ENCODE assay signal across 29 mouse cellular contexts in genomic region chr14:85204069-85204468, GRCm38 (mm10).
DNase-seq lines count a peak whose midpoint lies in the region; ATAC-seq and TF ChIP-seq lines count a peak whose summit lies in the region.
"Had no signal": no experiment of that assay in that cellular context is flagged by ENCODE, and none has a peak within 500 bp of the region (broad histone marks: within the 10 kb centered on the region; RNA-seq: fewer than 3 reads in every experiment).

No protein-coding gene starts in this region.

- H3K9me3 ChIP-seq in forebrain, embryonic 12.5 days = no peaks in the 10 kb centered on the region
- H3K9me3 ChIP-seq in forebrain, postnatal 0 days (ENCODE audit: low read length) = no peaks in the 10 kb centered on the region
- H3K9me3 ChIP-seq in forebrain, embryonic 15.5 days = no peaks in the 10 kb centered on the region
- H3K9me3 ChIP-seq: embryonic facial prominence, embryonic 12.5 days; embryonic facial prominence, embryonic 15.5 days; heart, embryonic 10.5 days; hindbrain, embryonic 10.5 days had no signal

- WGBS in forebrain, embryonic 12.5 days = 48% methylated on average over 2 of the region's 2 CpGs
- 33% methylated on average over 2 of the region's 2 CpGs for WGBS in forebrain, postnatal 0 days
- WGBS in forebrain, embryonic 15.5 days = 34% methylated on average over 2 of the region's 2 CpGs

- H3K4me1 ChIP-seq in forebrain, embryonic 12.5 days = no peaks in the 10 kb centered on the region
- no peaks in the 10 kb centered on the region for H3K4me1 ChIP-seq in forebrain, postnatal 0 days (ENCODE audit: insufficient read depth)
- H3K4me1 ChIP-seq in forebrain, embryonic 15.5 days = no peaks in the 10 kb centered on the region
- H3K4me1 ChIP-seq: embryonic facial prominence, embryonic 12.5 days; embryonic facial prominence, embryonic 15.5 days; heart, embryonic 10.5 days; hindbrain, embryonic 10.5 days had no signal

- no peak overlapping the region for H3K4me2 ChIP-seq in forebrain, embryonic 12.5 days
- no peak overlapping the region for H3K4me2 ChIP-seq in forebrain, postnatal 0 days (ENCODE audit: low read depth)
- H3K4me2 ChIP-seq in forebrain, embryonic 15.5 days (replicated peaks) = no peak overlapping the region
- H3K4me2 ChIP-seq: embryonic facial prominence, embryonic 12.5 days; embryonic facial prominence, embryonic 15.5 days; hindbrain, embryonic 14.5 days had no signal

- no peaks in the 10 kb centered on the region for H3K27me3 ChIP-seq in forebrain, embryonic 12.5 days
- H3K27me3 ChIP-seq in forebrain, postnatal 0 days (ENCODE audit: insufficient read depth, low read length) = no peaks in the 10 kb centered on the region
- no peaks in the 10 kb centered on the region for H3K27me3 ChIP-seq in forebrain, embryonic 15.5 days
- H3K27me3 ChIP-seq: CH12.LX; embryonic facial prominence, embryonic 12.5 days; embryonic facial prominence, embryonic 15.5 days; Patski had no signal

- ATAC-seq in forebrain, embryonic 12.5 days (ENCODE audit: low FRiP score) = peak; percentile 91
- ATAC-seq in forebrain, postnatal 0 days = no peak
- ATAC-seq in forebrain, embryonic 15.5 days (replicated peaks) = peak; percentile 81
- ATAC-seq: hindbrain, postnatal 0 days; inflammation-experienced regulatory T-cells, adult 6 months; intestine, embryonic 16.5 days; Patski had no signal

- no peaks in the 10 kb centered on the region for H3K36me3 ChIP-seq in forebrain, embryonic 12.5 days (replicated peaks)
- no peaks in the 10 kb centered on the region for H3K36me3 ChIP-seq in forebrain, postnatal 0 days (ENCODE audit: insufficient read depth)
- H3K36me3 ChIP-seq in forebrain, embryonic 15.5 days = no peaks in the 10 kb centered on the region
- H3K36me3 ChIP-seq: embryonic facial prominence, embryonic 12.5 days; embryonic facial prominence, embryonic 15.5 days; G1E; heart, embryonic 10.5 days; hindbrain, embryonic 10.5 days had no signal

- no peak overlapping the region for H3K9ac ChIP-seq in forebrain, embryonic 12.5 days
- no peak overlapping the region for H3K9ac ChIP-seq in forebrain, postnatal 0 days
- H3K9ac ChIP-seq in forebrain, embryonic 15.5 days (replicated peaks) = no peak overlapping the region
- H3K9ac ChIP-seq: embryonic facial prominence, embryonic 12.5 days; embryonic facial prominence, embryonic 15.5 days; hindbrain, embryonic 14.5 days had no signal

- DNase-seq in forebrain, postnatal 0 days = no peak
- peak; percentile 76 for DNase-seq in retina, postnatal 1 day
- no peak for DNase-seq in cerebellum, adult 11-12 months
- DNase-seq in T-cell, adult 2 months (ENCODE audit: low spot score) = no peak
- DNase-seq: adrenal gland, adult 2 months; adrenal gland, postnatal 14 days; B cell, adult 2 months; cerebellum, adult 2 months; cerebellum, adult 9-11 months; cerebellum, postnatal 25 days; gastrocnemius, postnatal 10 days; gastrocnemius, postnatal 36 days; heart, adult 2 months; heart, postnatal 36 days; kidney, adult 18-20 months; kidney, adult 9 months had no signal

- H3K4me3 ChIP-seq in forebrain, embryonic 12.5 days (replicated peaks) = no peak overlapping the region
- no peak overlapping the region for H3K4me3 ChIP-seq in forebrain, postnatal 0 days (ENCODE audit: low read depth, low read length)
- no peak overlapping the region for H3K4me3 ChIP-seq in forebrain, embryonic 15.5 days
- H3K4me3 ChIP-seq: embryonic facial prominence, embryonic 12.5 days; embryonic facial prominence, embryonic 15.5 days; heart, adult 2 months; heart, embryonic 10.5 days; hindbrain, embryonic 10.5 days had no signal

- no peak for TF ChIP-seq CTCF in forebrain, postnatal 0 days (IDR thresholded peaks at IDR 0.05; ENCODE audit: low read depth)

- H3K27ac ChIP-seq in forebrain, embryonic 12.5 days = no peak overlapping the region
- no peak overlapping the region for H3K27ac ChIP-seq in forebrain, postnatal 0 days (ENCODE audit: low read depth, low read length)
- no peak overlapping the region for H3K27ac ChIP-seq in forebrain, embryonic 15.5 days (replicated peaks)
- H3K27ac ChIP-seq: embryonic facial prominence, embryonic 12.5 days; embryonic facial prominence, embryonic 15.5 days; heart, adult 2 months; heart, embryonic 10.5 days; hindbrain, embryonic 10.5 days; hindbrain, embryonic 14.5 days; hindbrain, postnatal 0 days had no signal
